Mouse (Mus musculus) heart, postnatal 0 days (tissue): Measurements from ENCODE around the gene AC109138.7. TPM values are rescaled to one million over a fixed set of nuclear protein-coding genes. Genes with fewer than 3 reads are reported as not detected.
A peak's percentile ranks its signal among the peaks of the same experiment; 100 is the strongest.

Experiments
- ATAC-seq: fragments of 200-750 bp; cut with Nextera tagmentation; 2 replicates; pipeline ENCODE4 v1.8.0; 2017; ENCODE audit warnings: low read depth, moderate number of reproducible peaks, moderate library complexity; ENCODE audit not compliant: insufficient read depth
- DNase-seq: peaks from one replicate; pipeline ENCODE4 v3.0.0-alpha.2; 2016; ENCODE audit warnings: low spot score
- H3K27ac ChIP-seq: fragments of 300-500 bp; sonication (generic); 2 replicates; pipeline ENCODE4 v1.5.1; 2014; ENCODE audit warnings: low read depth, mild to moderate bottlenecking
- H3K27me3 ChIP-seq: fragments of 300-500 bp; sonication (generic); 2 replicates; pipeline ENCODE4 v1.6.1; 2014; ENCODE audit warnings: low read length, mixed read lengths; ENCODE audit not compliant: control insufficient read depth, insufficient read depth
- H3K36me3 ChIP-seq: fragments of 300-500 bp; sonication (generic); replicated peaks from 2 replicates; pipeline ENCODE4 v1.6.1; 2014; ENCODE audit warnings: low read length, mixed read lengths; ENCODE audit not compliant: control insufficient read depth, insufficient read depth
- H3K4me1 ChIP-seq: fragments of 300-500 bp; sonication (generic); 2 replicates; pipeline ENCODE4 v1.6.1; 2014; ENCODE audit warnings: antibody characterized with exemption; ENCODE audit not compliant: control insufficient read depth, insufficient read depth
- H3K4me2 ChIP-seq: fragments of 300-500 bp; sonication (generic); 2 replicates; pipeline ENCODE4 v1.6.1; 2014; ENCODE audit warnings: low read depth, mild to moderate bottlenecking, low read length, moderate library complexity
- H3K4me3 ChIP-seq: fragments of 300-500 bp; sonication (generic); 2 replicates; pipeline ENCODE4 v1.5.1; 2014; ENCODE audit warnings: low read depth, low read length
- H3K9ac ChIP-seq: fragments of 300-500 bp; sonication (generic); replicated peaks from 2 replicates; pipeline ENCODE4 v1.6.1; 2014; ENCODE audit warnings: low read depth, low read length, mixed read lengths
- H3K9me3 ChIP-seq: fragments of 300-500 bp; sonication (generic); replicated peaks from 2 replicates; pipeline ENCODE4 v1.6.1; 2016; ENCODE audit warnings: low read length; ENCODE audit not compliant: control insufficient read depth
- CTCF ChIP-seq: IDR thresholded peaks from 2 replicates; pipeline ENCODE4 v1.5.1; 2016; ENCODE audit warnings: antibody characterized with exemption, control low read depth, low read depth
- EP300 ChIP-seq: IDR thresholded peaks from 2 replicates; pipeline ENCODE4 v1.6.1; 2016; ENCODE audit warnings: antibody characterized with exemption, low read depth
- WGBS: fragments of 180-500 bp; shearing (Covaris S2); extraction: QIAGEN DNeasy Blood & Tissue Kit; methylation state at CpG from one replicate; pipeline ENCODE4 v1.1.7; 2014; 5-methylcytosine and 5-hydroxymethylcytosine counted together
- polyA plus RNA-seq: library from polyadenylated mRNA; unstranded; fragments of >200 nt; fragmentation: Nextera tagmentation; extraction: Ambion mirVana; gene quantifications from 2 replicates; pipeline ENCODE4 v1.2.1, GENCODE M21; 2015
- total RNA-seq: library from RNA; depleted of rRNA; stranded (reverse); fragments of >200 nt; gene quantifications from 2 replicates; pipeline ENCODE4 v1.2.3, GENCODE M21; 2014; ENCODE audit warnings: low replicate concordance

AC109138.7 gene
- total and polyA plus RNA-seq, 2 experiments from 2014 or later, result not detected

DNA sequence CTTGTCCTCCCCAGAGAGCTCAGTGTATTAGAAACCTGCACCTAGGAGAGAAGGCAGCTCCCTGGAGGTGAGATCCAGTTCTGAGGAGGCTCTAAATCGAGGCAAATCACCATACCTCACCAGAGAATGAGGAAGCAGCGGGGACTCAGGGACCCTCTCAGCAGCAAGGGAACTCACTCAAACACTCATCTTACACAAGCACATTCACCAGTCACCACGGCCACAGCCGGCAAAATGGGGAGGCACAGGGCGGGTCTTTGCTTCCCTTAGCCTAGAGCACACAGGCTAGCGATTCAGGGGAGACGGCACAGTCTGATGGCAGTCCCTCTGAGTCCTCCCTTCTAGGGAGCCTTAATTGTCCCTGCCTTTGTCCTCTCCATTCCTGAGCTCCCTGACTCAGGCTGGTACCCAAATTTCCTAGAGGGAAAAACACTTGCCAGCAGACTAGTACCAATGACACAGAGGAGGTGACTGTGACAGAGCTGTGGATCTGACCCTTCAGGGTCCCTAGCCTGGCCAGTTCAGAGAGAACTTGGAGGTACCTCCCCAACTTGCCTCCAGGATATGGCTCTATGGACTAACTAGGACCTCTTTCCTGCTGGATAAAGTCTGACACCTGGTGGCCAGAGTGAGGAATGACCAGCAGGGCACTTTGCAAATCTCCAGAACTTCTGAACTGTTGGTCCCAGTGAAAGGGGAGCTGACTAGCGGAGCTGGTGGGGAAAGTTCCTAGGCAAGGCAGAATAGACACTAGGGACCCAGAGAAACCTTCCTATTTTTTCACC, 13.9 kb downstream of the AC109138.7 start:
- ATAC-seq (peak; percentile 31), DNase-seq (peak; percentile 92)
- no peak overlapping the region for H3K4me2 ChIP-seq
- WGBS, result 13% methylated on average over 8 of the region's 8 CpGs
- H3K27ac ChIP-seq, result no peak overlapping the region
- H3K9ac ChIP-seq, result no peak overlapping the region
- no peaks in the 10 kb centered on the region for H3K36me3 ChIP-seq
- H3K27me3 ChIP-seq, result no peaks in the 10 kb centered on the region
- TF ChIP-seq EP300 (no peak), CTCF (peak; percentile 98)
- no peak overlapping the region for H3K4me3 ChIP-seq
- peaks cover 5% of the 10 kb centered on the region; the same call in 1 of the 2 replicates for H3K4me1 ChIP-seq
- no peaks in the 10 kb centered on the region for H3K9me3 ChIP-seq

GRCm38 (mm10) chr19:4228891-4229290, 14.7 kb downstream of the AC109138.7 start:
- no peaks in the 10 kb centered on the region for H3K27me3 ChIP-seq
- H3K36me3 ChIP-seq, result no peaks in the 10 kb centered on the region
- H3K9me3 ChIP-seq, result no peaks in the 10 kb centered on the region
- H3K9ac ChIP-seq, result no peak overlapping the region
- H3K4me3 ChIP-seq, result no peak overlapping the region
- peaks cover 5% of the 10 kb centered on the region; the same call in 1 of the 2 replicates for H3K4me1 ChIP-seq
- WGBS, result 72% methylated on average over 4 of the region's 4 CpGs
- no peak overlapping the region for H3K4me2 ChIP-seq
- no peak for TF ChIP-seq EP300
- no peak for TF ChIP-seq CTCF
- H3K27ac ChIP-seq, result no peak overlapping the region
- ATAC-seq, result no peak
- DNase-seq, result no peak

DNA sequence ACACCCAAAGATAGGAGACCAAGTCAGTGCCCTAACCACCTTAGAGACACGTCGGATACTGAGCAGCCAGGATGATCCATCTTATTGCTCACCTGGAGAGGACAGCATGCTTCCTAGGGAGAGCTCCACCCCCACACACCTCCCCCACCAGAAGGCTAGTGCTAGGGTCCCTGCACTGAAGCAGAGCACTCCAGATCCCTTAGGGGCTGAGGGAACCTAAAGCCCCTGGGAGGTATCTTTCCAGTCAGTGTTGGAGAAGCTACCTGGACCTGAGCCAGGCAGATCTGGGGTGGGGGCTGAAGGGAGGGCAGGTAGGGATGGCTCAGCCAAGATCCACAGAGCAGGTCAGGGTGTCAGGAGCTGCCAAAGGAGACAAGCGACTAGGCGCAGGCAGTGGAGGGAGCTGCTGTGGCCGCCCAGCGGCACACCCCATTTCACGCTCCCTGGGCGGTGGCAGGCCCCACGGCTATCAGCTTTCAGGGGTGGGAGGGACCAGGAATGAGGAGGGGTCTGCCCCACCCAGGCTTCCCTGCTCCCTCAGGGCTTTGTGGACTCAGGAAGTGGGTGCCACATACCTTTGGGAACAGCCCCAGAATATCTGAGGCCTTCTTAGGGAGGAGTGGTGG, 15.4 kb downstream of the AC109138.7 start:
- no peak overlapping the region for H3K4me3 ChIP-seq
- peaks cover 5% of the 10 kb centered on the region; the same call in 1 of the 2 replicates for H3K4me1 ChIP-seq
- no peak for ATAC-seq
- H3K9me3 ChIP-seq, result no peaks in the 10 kb centered on the region
- no peak overlapping the region for H3K4me2 ChIP-seq
- no peak overlapping the region for H3K9ac ChIP-seq
- no peak for TF ChIP-seq EP300
- no peak for TF ChIP-seq CTCF
- no peak for DNase-seq
- H3K27me3 ChIP-seq, result no peaks in the 10 kb centered on the region
- H3K27ac ChIP-seq, result no peak overlapping the region
- H3K36me3 ChIP-seq, result no peaks in the 10 kb centered on the region
- WGBS, result 57% methylated on average over 9 of the region's 9 CpGs

DNA sequence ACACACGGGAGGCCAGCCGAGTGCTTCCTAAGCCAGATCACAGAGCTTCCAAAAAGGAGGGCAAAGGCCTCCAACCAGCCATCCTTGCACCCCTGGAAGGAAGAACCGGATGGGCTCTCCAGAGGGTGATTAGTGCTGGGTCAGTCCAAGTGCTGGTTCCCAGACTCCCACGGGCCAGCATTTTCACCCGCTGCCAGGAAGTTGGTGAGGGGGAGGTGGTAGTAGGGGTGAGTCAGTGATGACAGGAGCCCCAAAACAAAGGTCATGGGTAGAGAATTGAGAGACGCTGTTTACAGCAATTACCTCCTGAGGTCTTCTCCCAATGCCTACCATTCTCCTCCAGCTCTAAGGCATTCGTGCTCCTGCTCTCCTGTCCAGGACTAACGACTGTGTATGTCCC, 16.3 kb downstream of the AC109138.7 start:
- no peak for TF ChIP-seq EP300
- H3K4me2 ChIP-seq, result no peak overlapping the region
- DNase-seq (no peak), ATAC-seq (no peak)
- H3K27me3 ChIP-seq, result no peaks in the 10 kb centered on the region
- no peaks in the 10 kb centered on the region for H3K36me3 ChIP-seq
- 41% methylated on average over 8 of the region's 8 CpGs for WGBS
- no peaks in the 10 kb centered on the region for H3K9me3 ChIP-seq
- peak overlapping the region; percentile 10 for H3K27ac ChIP-seq
- no peak overlapping the region for H3K4me3 ChIP-seq
- H3K4me1 ChIP-seq, result peaks cover 5% of the 10 kb centered on the region; the same call in 1 of the 2 replicates
- no peak overlapping the region for H3K9ac ChIP-seq

DNA sequence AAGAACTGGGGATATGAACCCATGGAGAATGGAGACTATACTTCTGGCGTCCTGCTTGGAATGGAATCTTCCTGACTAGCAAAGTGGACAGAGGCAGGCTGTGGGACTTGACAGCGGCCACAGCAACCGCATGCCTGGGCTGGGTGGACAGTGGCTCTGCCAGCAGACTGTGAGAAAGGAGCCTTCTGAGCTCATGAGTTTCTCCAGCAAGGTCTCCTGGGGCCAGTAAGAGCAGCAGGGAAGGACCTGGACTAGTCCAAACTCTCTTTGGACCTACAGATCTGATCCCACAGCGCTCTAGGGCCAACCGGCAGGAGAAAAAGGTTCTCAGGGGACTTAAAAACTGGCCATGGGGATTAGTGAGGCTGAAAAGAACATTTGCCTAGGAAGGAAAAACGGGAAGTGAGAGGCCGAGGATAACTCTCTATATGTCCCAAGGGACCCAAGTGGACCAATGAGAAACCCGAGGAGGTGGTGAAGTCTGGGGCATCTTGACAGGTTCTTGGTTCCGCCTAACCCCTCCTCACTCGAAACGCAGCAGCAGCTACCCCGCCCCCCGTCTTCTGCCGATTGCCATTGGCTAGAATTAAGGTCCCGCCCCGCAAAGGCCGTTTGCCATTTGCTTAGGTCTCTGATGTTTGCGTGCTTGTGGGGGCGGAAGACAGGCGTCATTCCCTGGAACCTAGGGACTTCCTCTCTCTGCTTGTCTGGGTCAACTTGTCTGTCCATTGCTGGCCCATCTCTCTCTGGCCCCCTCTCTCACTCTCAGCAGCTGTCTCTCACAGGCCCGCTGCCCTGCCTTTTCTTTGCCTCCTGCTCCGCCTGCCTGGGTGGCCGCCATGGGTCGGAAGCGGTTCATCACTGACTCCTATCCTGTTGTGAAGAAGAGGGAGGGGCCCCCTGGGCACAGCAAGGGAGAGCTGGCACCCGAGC, 17.4 kb downstream of the AC109138.7 start, which contains the start of gene Pold4:
Gene Pold4, plus strand, starts transcription at position 647 of the 933 bp plus-strand sequence.
- H3K9me3 ChIP-seq, result no peaks in the 10 kb centered on the region
- H3K27me3 ChIP-seq, result no peaks in the 10 kb centered on the region
- ATAC-seq, result peak; percentile 91
- no peaks in the 10 kb centered on the region for H3K36me3 ChIP-seq
- peak within 1 kb of the TSS; percentile 59 for H3K9ac ChIP-seq
- H3K4me2 ChIP-seq, result peak within 1 kb of the TSS; percentile 80
- peak within 1 kb of the TSS; percentile 60 for H3K4me3 ChIP-seq
- TF ChIP-seq CTCF (no peak), EP300 (0 out of 2 replicates have a peak, but pooled peaks have one; percentile 22)
- H3K4me1 ChIP-seq, result peaks cover 5% of the 10 kb centered on the region; the same call in 1 of the 2 replicates
- WGBS, result 6% methylated on average over 25 of the region's 26 CpGs
- peak; percentile 97 for DNase-seq
- peak within 1 kb of the TSS; percentile 79 for H3K27ac ChIP-seq
